Mouse (Mus musculus): ENCODE measurements at regions not wholly inside any gene's neighbourhood (a gene's known extent, or its start where the extent isn't known, plus 50 kb on each side); places are given as distances from the start of the nearest gene placed in this dataset.

GRCm38 (mm10) chr13:6255728-6256496 is 292.0 kb upstream of the Pitrm1 start:
- TF ChIP-seq USF1 (IDR thresholded peaks at IDR 0.05; ENCODE audit: low read depth) (no peak), MYOD1 (IDR thresholded peaks at IDR 0.05; ENCODE audit: control insufficient read depth in 1 of 3, insufficient read length in 2 of 3, low read depth in 2 of 3) (no peak), SRF (IDR thresholded peaks at IDR 0.05; ENCODE audit: control insufficient read depth, insufficient read length, low read depth) (no peak)
- no peak overlapping the region for H3ac ChIP-seq (ENCODE audit: control insufficient read depth, insufficient read length)
- no peak overlapping the region for H3K4me2 ChIP-seq (ENCODE audit: low read depth)
- H3K36me3 ChIP-seq (ENCODE audit: control insufficient read depth, insufficient read depth), result no peaks in the 10 kb centered on the region
- no peaks in the 10 kb centered on the region for H3K79me2 ChIP-seq (ENCODE audit: control insufficient read depth, insufficient read depth)
- H3K27me3 ChIP-seq (ENCODE audit: control insufficient read depth, insufficient read depth, insufficient read length), result no peaks in the 10 kb centered on the region
- H3K4me3 ChIP-seq, result no peak overlapping the region

- Histone ChIP-seq H3K79me2 (ENCODE audit: control insufficient read depth, insufficient read depth) (no peaks in the 10 kb centered on the region), H3K4me2 (ENCODE audit: low read depth) (no peak overlapping the region), H3K36me3 (ENCODE audit: control insufficient read depth, insufficient read depth) (no peaks in the 10 kb centered on the region), H3K27me3 (ENCODE audit: control insufficient read depth, insufficient read depth, insufficient read length) (no peaks in the 10 kb centered on the region), H3ac (ENCODE audit: control insufficient read depth, insufficient read length) (no peak overlapping the region), H3K4me3 (no peak overlapping the region)
- TF ChIP-seq TCF3 (IDR thresholded peaks at IDR 0.05; ENCODE audit: insufficient read length, low read depth) (no peak), USF1 (IDR thresholded peaks at IDR 0.05; ENCODE audit: low read depth) (no peak), MYOD1 (IDR thresholded peaks at IDR 0.05; ENCODE audit: control insufficient read depth in 1 of 3, insufficient read length in 2 of 3, low read depth in 2 of 3) (no peak), CEBPB (IDR thresholded peaks at IDR 0.05; ENCODE audit: insufficient read depth, poor library complexity, severe bottlenecking) (no peak), MAX (IDR thresholded peaks at IDR 0.05; ENCODE audit: low read depth) (no peak), POLR2A (IDR thresholded peaks at IDR 0.05; ENCODE audit: insufficient read length, low read depth) (no peak), TCF12 (IDR thresholded peaks at IDR 0.05; ENCODE audit: insufficient read depth, poor library complexity, severe bottlenecking) (no peak), POLR2AphosphoS2 (IDR thresholded peaks at IDR 0.05; ENCODE audit: insufficient read length, low read depth) (no peak), REST (IDR thresholded peaks at IDR 0.05; ENCODE audit: insufficient read depth, insufficient read length) (no peak), MYOG (IDR thresholded peaks at IDR 0.05; ENCODE audit: control insufficient read depth in 1 of 3, insufficient read depth in 1 of 3, insufficient read length in 2 of 3, low read depth in 2 of 3) (no peak), E2F4 (IDR thresholded peaks at IDR 0.05; ENCODE audit: insufficient read depth) (no peak), SRF (IDR thresholded peaks at IDR 0.05; ENCODE audit: control insufficient read depth, insufficient read length, low read depth) (no peak)
Observed at GRCm38 (mm10) chr13:6258456-6258855, 289.5 kb upstream of the Pitrm1 start.

GRCm38 (mm10) chr13:6260321-6260865 is 287.6 kb upstream of the Pitrm1 start:
- no peaks in the 10 kb centered on the region for H3K36me3 ChIP-seq (ENCODE audit: control insufficient read depth, insufficient read depth)
- H3ac ChIP-seq (ENCODE audit: control insufficient read depth, insufficient read length), result no peak overlapping the region
- H3K4me3 ChIP-seq, result no peak overlapping the region
- no peaks in the 10 kb centered on the region for H3K79me2 ChIP-seq (ENCODE audit: control insufficient read depth, insufficient read depth)
- TF ChIP-seq POLR2AphosphoS2 (IDR thresholded peaks at IDR 0.05; ENCODE audit: insufficient read length, low read depth), result no peak
- TF ChIP-seq CEBPB (IDR thresholded peaks at IDR 0.05; ENCODE audit: insufficient read depth, poor library complexity, severe bottlenecking), result no peak
- H3K27me3 ChIP-seq (ENCODE audit: control insufficient read depth, insufficient read depth, insufficient read length), result no peaks in the 10 kb centered on the region
- H3K4me2 ChIP-seq (ENCODE audit: low read depth), result no peak overlapping the region

DNA sequence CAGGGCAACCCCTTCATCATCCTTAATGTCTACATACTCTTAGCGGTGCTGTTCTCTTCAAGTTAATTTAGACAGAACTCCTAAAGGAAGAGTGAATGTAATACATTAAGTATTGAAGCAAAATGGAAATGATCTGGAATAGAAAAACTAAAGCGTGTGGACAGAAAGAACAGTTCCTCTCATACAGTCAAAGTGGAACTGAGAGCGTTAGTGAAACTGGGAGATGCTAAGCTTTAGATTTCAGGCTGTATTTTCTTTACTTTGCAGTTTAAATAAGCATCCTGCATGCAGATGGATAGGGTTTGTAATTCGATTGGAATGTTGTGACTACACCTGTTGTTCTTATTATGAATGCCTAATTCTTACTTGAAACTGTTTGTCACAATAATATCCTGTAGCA is 286.5 kb upstream of the Pitrm1 start:
- no peak overlapping the region for H3K4me2 ChIP-seq (ENCODE audit: low read depth)
- no peak overlapping the region for H3K4me3 ChIP-seq
- H3K79me2 ChIP-seq (ENCODE audit: control insufficient read depth, insufficient read depth), result no peaks in the 10 kb centered on the region
- H3K36me3 ChIP-seq (ENCODE audit: control insufficient read depth, insufficient read depth), result no peaks in the 10 kb centered on the region
- no peaks in the 10 kb centered on the region for H3K27me3 ChIP-seq (ENCODE audit: control insufficient read depth, insufficient read depth, insufficient read length)
- H3ac ChIP-seq (ENCODE audit: control insufficient read depth, insufficient read length), result no peak overlapping the region
- TF ChIP-seq POLR2A (IDR thresholded peaks at IDR 0.05; ENCODE audit: insufficient read length, low read depth) (no peak), MAX (IDR thresholded peaks at IDR 0.05; ENCODE audit: low read depth) (no peak), E2F4 (IDR thresholded peaks at IDR 0.05; ENCODE audit: insufficient read depth) (no peak), MYOG (IDR thresholded peaks at IDR 0.05; ENCODE audit: control insufficient read depth in 1 of 3, insufficient read depth in 1 of 3, insufficient read length in 2 of 3, low read depth in 2 of 3) (no peak), TCF3 (IDR thresholded peaks at IDR 0.05; ENCODE audit: insufficient read length, low read depth) (no peak), REST (IDR thresholded peaks at IDR 0.05; ENCODE audit: insufficient read depth, insufficient read length) (no peak), USF1 (IDR thresholded peaks at IDR 0.05; ENCODE audit: low read depth) (no peak), SRF (IDR thresholded peaks at IDR 0.05; ENCODE audit: control insufficient read depth, insufficient read length, low read depth) (no peak), TCF12 (IDR thresholded peaks at IDR 0.05; ENCODE audit: insufficient read depth, poor library complexity, severe bottlenecking) (no peak), POLR2AphosphoS2 (IDR thresholded peaks at IDR 0.05; ENCODE audit: insufficient read length, low read depth) (no peak), CEBPB (IDR thresholded peaks at IDR 0.05; ENCODE audit: insufficient read depth, poor library complexity, severe bottlenecking) (no peak), MYOD1 (IDR thresholded peaks at IDR 0.05; ENCODE audit: control insufficient read depth in 1 of 3, insufficient read length in 2 of 3, low read depth in 2 of 3) (no peak)

GRCm38 (mm10) chr13:6270546-6270945 is 277.4 kb upstream of the Pitrm1 start:
- TF ChIP-seq E2F4 (IDR thresholded peaks at IDR 0.05; ENCODE audit: insufficient read depth), result no peak
- TF ChIP-seq TCF12 (IDR thresholded peaks at IDR 0.05; ENCODE audit: insufficient read depth, poor library complexity, severe bottlenecking), result no peak

More at GRCm38 (mm10) chr13:6270546-6270945, 277.4 kb upstream of the Pitrm1 start:
- H3K79me2 ChIP-seq (ENCODE audit: control insufficient read depth, insufficient read depth), result no peaks in the 10 kb centered on the region
- H3K4me2 ChIP-seq (ENCODE audit: low read depth), result no peak overlapping the region
- no peak overlapping the region for H3ac ChIP-seq (ENCODE audit: control insufficient read depth, insufficient read length)
- no peak overlapping the region for H3K4me3 ChIP-seq
- no peaks in the 10 kb centered on the region for H3K27me3 ChIP-seq (ENCODE audit: control insufficient read depth, insufficient read depth, insufficient read length)
- H3K36me3 ChIP-seq (ENCODE audit: control insufficient read depth, insufficient read depth), result no peaks in the 10 kb centered on the region

Data from myocyte (in vitro differentiated cells).